Mouse (Mus musculus): ENCODE results near the gene Kifap3.
A peak's percentile ranks its signal among the peaks of the same experiment; 100 is the strongest.

Kifap3 gene

GRCm38 (mm10) chr1:163898291-163898764, 118.9 kb downstream of the Kifap3 start:
- no peak for DNase-seq

- DNase-seq, result no peak
These were observed 120.2 kb downstream of the Kifap3 start for GRCm38 (mm10) chr1:163899575-163899974.

- no peak for DNase-seq
These were observed 120.8 kb downstream of the Kifap3 start for GRCm38 (mm10) chr1:163900168-163900567.

- no peak for DNase-seq
These were observed 124.0 kb downstream of the Kifap3 start for GRCm38 (mm10) chr1:163903411-163903810.

GRCm38 (mm10) chr1:163907007-163907811, 127.8 kb downstream of the Kifap3 start:
- no peak for DNase-seq

- no peak for DNase-seq
These were observed 129.0 kb downstream of the Kifap3 start for GRCm38 (mm10) chr1:163908389-163908788.

- DNase-seq, result peak; percentile 49 to 71
These were observed 131.0 kb downstream of the Kifap3 start for GRCm38 (mm10) chr1:163910343-163910742.

- DNase-seq, result no peak
These were observed 131.4 kb downstream of the Kifap3 start for GRCm38 (mm10) chr1:163910785-163911184.

GRCm38 (mm10) chr1:163911981-163912380, 132.6 kb downstream of the Kifap3 start:
- DNase-seq, result no peak

- no peak for DNase-seq
These were observed 138.2 kb downstream of the Kifap3 start for GRCm38 (mm10) chr1:163917349-163918160.

- DNase-seq, result no peak
These were observed 144.7 kb downstream of the Kifap3 start for GRCm38 (mm10) chr1:163924093-163924492.

GRCm38 (mm10) chr1:163928846-163929245, 149.5 kb downstream of the Kifap3 start, which contains the start of gene Scyl3:
Scyl3 (plus strand) TSS chr1:163929100.
- DNase-seq, result no peak

- peak; percentile 97 to 98 for DNase-seq
These were observed 150.5 kb downstream of the Kifap3 start for GRCm38 (mm10) chr1:163929636-163930457.

- no peak for DNase-seq
These were observed 151.0 kb downstream of the Kifap3 start for GRCm38 (mm10) chr1:163930458-163930794.

GRCm38 (mm10) chr1:163931801-163932200, 152.4 kb downstream of the Kifap3 start:
- no peak for DNase-seq

GRCm38 (mm10) chr1:163934591-163934990, 155.2 kb downstream of the Kifap3 start:
- DNase-seq, result no peak

GRCm38 (mm10) chr1:163942056-163942455, 162.7 kb downstream of the Kifap3 start:
- no peak for DNase-seq

GRCm38 (mm10) chr1:163953396-163953795, 174.0 kb downstream of the Kifap3 start:
- DNase-seq, result no peak

- no peak for DNase-seq
These were observed 178.7 kb downstream of the Kifap3 start for GRCm38 (mm10) chr1:163958036-163958435.

GRCm38 (mm10) chr1:163964008-163964689, 184.8 kb downstream of the Kifap3 start:
- no peak for DNase-seq

Data from cerebellum, postnatal 10 days (tissue).